Mouse (Mus musculus) neural tube, embryonic 12.5 days (tissue): Measurements from ENCODE around the gene Fam131b. TPM values are rescaled to one million over a fixed set of nuclear protein-coding genes. Genes with fewer than 3 reads are reported as not detected.

Experiments
- polyA plus RNA-seq: library from polyadenylated mRNA; unstranded; fragments of >200 nt; fragmentation: Nextera tagmentation; extraction: Ambion mirVana; gene quantifications from 2 replicates; pipeline ENCODE4 v1.2.1, GENCODE M21; 2016

Gene Fam131b
- polyA plus RNA-seq, 1 experiment from 2014 or later, result 6.4 TPM

Other genes starting within 250 kb of the Fam131b start
- gene Tas2r139, start 183.7 kb downstream of the Fam131b start, polyA plus RNA-seq, result not detected in 2 replicates
- gene Tas2r144, start 109.3 kb downstream of the Fam131b start, polyA plus RNA-seq, result not detected in 2 replicates
- 16.3 and 17.3 TPM in 2 replicates for gene Gstk1, start 78.7 kb downstream of the Fam131b start, polyA plus RNA-seq
- gene Tmem139, start 62.7 kb downstream of the Fam131b start, polyA plus RNA-seq, result 0.44 and 0.70 TPM in 2 replicates
- gene Casp2, start 59.7 kb downstream of the Fam131b start, polyA plus RNA-seq, result 57.2 and 58.8 TPM in 2 replicates
- gene Clcn1, start 38.0 kb downstream of the Fam131b start, polyA plus RNA-seq, result 1.5 and 1.9 TPM in 2 replicates
- gene Zyx, start 25.0 kb upstream of the Fam131b start, polyA plus RNA-seq, result 71.4 and 77.5 TPM in 2 replicates
- gene Epha1, start 48.6 kb upstream of the Fam131b start, polyA plus RNA-seq, result 0.96 and 1.3 TPM in 2 replicates
- gene Tas2r143, start 75.6 kb upstream of the Fam131b start, polyA plus RNA-seq, result not detected in 2 replicates
- not detected in 2 replicates for gene Tas2r135, start 80.8 kb upstream of the Fam131b start, polyA plus RNA-seq
- gene Tas2r126, start 109.9 kb upstream of the Fam131b start, polyA plus RNA-seq, result not detected in 2 replicates
- not detected in 2 replicates for gene Olfr458, start 140.6 kb upstream of the Fam131b start, polyA plus RNA-seq
- gene Olfr457, start 151.7 kb upstream of the Fam131b start, polyA plus RNA-seq, result not detected in 2 replicates
- not detected in 2 replicates for gene Olfr456, start 162.6 kb upstream of the Fam131b start, polyA plus RNA-seq
- not detected in 2 replicates for gene Olfr455, start 222.9 kb upstream of the Fam131b start, polyA plus RNA-seq